23 mouse cellular contexts compared by ENCODE assay signal in the genomic region with DNA sequence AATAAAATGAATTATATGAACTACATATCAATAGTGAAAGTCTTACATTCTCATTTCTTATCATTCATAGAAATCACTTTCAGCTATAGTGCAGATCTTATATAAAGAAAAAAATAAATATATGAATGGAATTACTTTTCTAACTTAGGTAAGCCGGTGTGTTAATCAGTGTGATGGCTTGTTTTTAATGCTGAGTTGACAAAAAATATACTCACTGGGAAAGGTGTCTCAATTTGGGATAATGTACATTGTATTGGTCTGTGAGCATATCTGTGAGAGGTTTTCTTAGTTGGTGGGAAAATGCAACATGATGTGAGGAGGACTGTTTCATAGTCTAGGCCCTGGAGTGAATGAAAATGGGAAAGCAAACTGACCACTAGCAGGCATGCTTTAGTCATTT.
DNase-seq lines count a peak whose midpoint lies in the region; ATAC-seq and TF ChIP-seq lines count a peak whose summit lies in the region.
"Had no signal": no experiment of that assay in that cellular context is flagged by ENCODE, and none has a peak within 500 bp of the region (broad histone marks: within the 10 kb centered on the region; RNA-seq: fewer than 3 reads in every experiment).

No protein-coding gene starts in this region.

- H3K79me2 ChIP-seq in CH12.LX (replicated peaks; ENCODE audit: control insufficient read depth, extremely low read depth, insufficient read depth, poor library complexity, severe bottlenecking) = no peaks in the 10 kb centered on the region
- H3K79me2 ChIP-seq in MEL (ENCODE audit: control insufficient read depth, insufficient read depth, low read length, poor library complexity) = no peaks in the 10 kb centered on the region

- no peaks in the 10 kb centered on the region for H3K4me1 ChIP-seq in CH12.LX (ENCODE audit: control insufficient read depth in 1 of 2, insufficient read depth in 2 of 2)
- H3K4me1 ChIP-seq in ES-E14 (ENCODE audit: control insufficient read depth in 2 of 2, insufficient read depth in 2 of 2, low read length in 2 of 2, poor library complexity in 1 of 2) = no peaks in the 10 kb centered on the region
- no peaks in the 10 kb centered on the region for H3K4me1 ChIP-seq in MEL (ENCODE audit: control insufficient read depth in 1 of 2, insufficient read depth in 2 of 2, low read length in 2 of 2)
- no peaks in the 10 kb centered on the region for H3K4me1 ChIP-seq in forebrain, embryonic 14.5 days (ENCODE audit: control insufficient read depth, insufficient read depth, low read length)
- H3K4me1 ChIP-seq in midbrain, embryonic 10.5 days = no peaks in the 10 kb centered on the region

- 98% methylated on average over 1 of the region's 1 CpGs for WGBS in forebrain, embryonic 14.5 days
- whole genome bisulfite sequencing in midbrain, embryonic 10.5 days = 100% methylated on average over 1 of the region's 1 CpGs

- H3K4me2 ChIP-seq in CH12.LX (ENCODE audit: insufficient read depth, low read depth, poor library complexity, severe bottlenecking) = no peak overlapping the region
- no peak overlapping the region for H3K4me2 ChIP-seq in forebrain, embryonic 14.5 days (ENCODE audit: low read length)

- TF ChIP-seq POLR2A in CH12.LX (IDR thresholded peaks at IDR 0.05; ENCODE audit: low read depth, low read length) = no peak
- no peak for TF ChIP-seq POLR2A in MEL (IDR thresholded peaks at IDR 0.05; ENCODE audit: control insufficient read depth in 1 of 2, insufficient read depth in 1 of 2, low read depth in 1 of 2, low read length in 2 of 2, poor library complexity in 1 of 2)

- TF ChIP-seq EP300 in CH12.LX (IDR thresholded peaks at IDR 0.05; ENCODE audit: low read length) (no peak), MEL (IDR thresholded peaks at IDR 0.05; ENCODE audit: low read depth in 1 of 2, low read length in 2 of 2) (no peak)

- no peak for TF ChIP-seq CTCF in CH12.LX (conservative IDR thresholded peaks at IDR 0.05 in 1 of 2, IDR thresholded peaks at IDR 0.05 in 1 of 2; ENCODE audit: low read depth in 2 of 2, low read length in 2 of 2)
- TF ChIP-seq CTCF in MEL (IDR thresholded peaks at IDR 0.05 in 2 of 3, conservative IDR thresholded peaks at IDR 0.05 in 1 of 3; ENCODE audit: control insufficient read depth in 1 of 3, insufficient read depth in 1 of 3, low read depth in 2 of 3, low read length in 3 of 3, poor library complexity in 1 of 3, severe bottlenecking in 1 of 3) = no peak

- no peak for ATAC-seq in forebrain, embryonic 14.5 days
- ATAC-seq in granulocyte monocyte progenitor cell, adult 5-6 weeks (replicated peaks; ENCODE audit: poor library complexity, severe bottlenecking) = no peak
- ATAC-seq: activated CD4-positive, CD25-positive, alpha-beta regulatory T cell, adult 4 months; CD4-positive, CD25-positive, alpha-beta regulatory T cell, adult 4 months; Patski had no signal

- in situ Hi-C loops in CH12.LX (cut with MboI; ENCODE audit: low pct_ligation_motif_present, low pct_unique_long_range_greater_than_20kb, low sequenced_read_pairs) = no loop called here
- in situ Hi-C loops in ES-E14 (cut with MboI; ENCODE audit: low sequenced_read_pairs in 2 of 2, unreplicated experiment in 2 of 2) = no loop called here

- H3K9ac ChIP-seq in CH12.LX (ENCODE audit: insufficient read depth, low read depth) (no peak overlapping the region), ES-E14 (ENCODE audit: insufficient read depth, low read depth, low read length, poor library complexity, severe bottlenecking) (no peak overlapping the region), MEL (ENCODE audit: control insufficient read depth, low read depth, low read length, poor library complexity, severe bottlenecking) (no peak overlapping the region)
- no peak overlapping the region for H3K9ac ChIP-seq in forebrain, embryonic 14.5 days (ENCODE audit: low read length)

- DNase-seq in CH12.LX (ENCODE audit: extremely low read depth) = no peak
- DNase-seq in ES-E14 (ENCODE audit: low read depth, low spot score) = no peak
- DNase-seq in MEL (ENCODE audit: low read depth, low spot score) = no peak
- no peak for DNase-seq in forebrain, embryonic 14.5 days (ENCODE audit: low spot score)
- DNase-seq in midbrain, embryonic 10.5 days (ENCODE audit: low spot score) = no peak
- DNase-seq: adrenal gland, adult 2 months; adrenal gland, adult 8-10 months; adrenal gland, postnatal 10 days; adrenal gland, postnatal 14 days; adrenal gland, postnatal 25 days; adrenal gland, postnatal 36 days; B cell, adult 2 months; cerebellum, adult 11 months; cerebellum, adult 11-12 months; cerebellum, adult 18-20 months; cerebellum, adult 2 months; cerebellum, adult 8-10 months; cerebellum, adult 9-10 months had no signal

- no peaks in the 10 kb centered on the region for H3K36me3 ChIP-seq in CH12.LX (replicated peaks in 1 of 2; ENCODE audit: control insufficient read depth in 1 of 2, insufficient read depth in 1 of 2, low read length in 1 of 2)
- no peaks in the 10 kb centered on the region for H3K36me3 ChIP-seq in ES-E14 (ENCODE audit: control insufficient read depth, insufficient read depth, low read length, poor library complexity, severe bottlenecking)
- H3K36me3 ChIP-seq in MEL (ENCODE audit: control insufficient read depth in 1 of 2, insufficient read depth in 2 of 2, low read length in 2 of 2) = no peaks in the 10 kb centered on the region
- H3K36me3 ChIP-seq in forebrain, embryonic 14.5 days (ENCODE audit: control insufficient read depth, insufficient read depth, low read length) = no peaks in the 10 kb centered on the region
- H3K36me3 ChIP-seq in midbrain, embryonic 10.5 days = no peaks in the 10 kb centered on the region
- H3K36me3 ChIP-seq: G1E had no signal

- dilution Hi-C loops in CH12.LX (cut with MboI; ENCODE audit: extremely low pct_ligation_motif_present, extremely low pct_unique_long_range_greater_than_20kb, low sequenced_read_pairs) = no loop called here

- no peak for TF ChIP-seq RAD21 in CH12.LX (IDR thresholded peaks at IDR 0.05; ENCODE audit: low read depth, low read length)
- no peak for TF ChIP-seq RAD21 in MEL (IDR thresholded peaks at IDR 0.05; ENCODE audit: low read depth, low read length)

- no peak overlapping the region for H3K4me3 ChIP-seq in CH12.LX (replicated peaks in 1 of 3; ENCODE audit: low read depth in 2 of 3, low read length in 2 of 3, poor library complexity in 1 of 3)
- no peak overlapping the region for H3K4me3 ChIP-seq in ES-E14 (ENCODE audit: insufficient read depth in 1 of 2, low read depth in 1 of 2, low read length in 2 of 2, poor library complexity in 1 of 2, severe bottlenecking in 1 of 2)
- H3K4me3 ChIP-seq in MEL (ENCODE audit: control insufficient read depth in 1 of 2, insufficient read depth in 1 of 2, low read depth in 2 of 2, low read length in 2 of 2) = no peak overlapping the region
- no peak overlapping the region for H3K4me3 ChIP-seq in forebrain, embryonic 14.5 days (ENCODE audit: low read depth, low read length)
- no peak overlapping the region for H3K4me3 ChIP-seq in midbrain, embryonic 10.5 days

- peaks cover 19% of the 10 kb centered on the region for H3K9me3 ChIP-seq in CH12.LX (replicated peaks; ENCODE audit: low read length)
- no peaks in the 10 kb centered on the region for H3K9me3 ChIP-seq in ES-E14 (ENCODE audit: control insufficient read depth, insufficient read depth, low read depth, low read length)
- H3K9me3 ChIP-seq in MEL (replicated peaks; ENCODE audit: insufficient read depth, low read length) = no peaks in the 10 kb centered on the region
- H3K9me3 ChIP-seq in forebrain, embryonic 14.5 days (replicated peaks; ENCODE audit: control insufficient read depth, low read length) = no peaks in the 10 kb centered on the region
- H3K9me3 ChIP-seq in midbrain, embryonic 10.5 days (replicated peaks) = no peaks in the 10 kb centered on the region
- H3K9me3 ChIP-seq: G1E had no signal

- H3K27ac ChIP-seq in CH12.LX (ENCODE audit: insufficient read depth, low read depth) = no peak overlapping the region
- no peak overlapping the region for H3K27ac ChIP-seq in ES-E14 (ENCODE audit: insufficient read depth, low read depth, low read length, poor library complexity, severe bottlenecking)
- H3K27ac ChIP-seq in MEL (ENCODE audit: control insufficient read depth, low read depth, low read length) = no peak overlapping the region
- no peak overlapping the region for H3K27ac ChIP-seq in forebrain, embryonic 14.5 days (ENCODE audit: low read depth, low read length)
- H3K27ac ChIP-seq in midbrain, embryonic 10.5 days (replicated peaks) = no peak overlapping the region

- H3K27me3 ChIP-seq in CH12.LX (replicated peaks) = no peaks in the 10 kb centered on the region
- H3K27me3 ChIP-seq in MEL (ENCODE audit: control insufficient read depth in 1 of 2, insufficient read depth in 2 of 2, low read length in 2 of 2) = no peaks in the 10 kb centered on the region
- no peaks in the 10 kb centered on the region for H3K27me3 ChIP-seq in forebrain, embryonic 14.5 days (replicated peaks; ENCODE audit: control insufficient read depth, insufficient read depth, low read length)
- no peaks in the 10 kb centered on the region for H3K27me3 ChIP-seq in midbrain, embryonic 10.5 days (ENCODE audit: low read depth, poor library complexity, severe bottlenecking)
- H3K27me3 ChIP-seq: Patski had no signal

TF ChIP-seq in CH12.LX, 34 proteins besides CTCF, POLR2A, EP300 and RAD21:
- TF ChIP-seq MAFK (IDR thresholded peaks at IDR 0.05; ENCODE audit: insufficient replicate concordance, low read length) (peak; percentile 86), ELF1 (IDR thresholded peaks at IDR 0.05; ENCODE audit: low read depth, low read length) (no peak)
TF ChIP-seq in CH12.LX: peak in this region for 1.

TF ChIP-seq in ES-E14, 5 proteins besides CTCF, POLR2A, EP300 and RAD21:
- TF ChIP-seq HCFC1 (IDR thresholded peaks at IDR 0.05; ENCODE audit: borderline replicate concordance, insufficient read depth, low read length) (no peak), MAFK (IDR thresholded peaks at IDR 0.05; ENCODE audit: insufficient read depth, low read depth, low read length) (peak; percentile 89)

TF ChIP-seq in MEL, 35 proteins besides CTCF, POLR2A, EP300 and RAD21:
- TF ChIP-seq MAFK (IDR thresholded peaks at IDR 0.05; ENCODE audit: borderline replicate concordance, low read depth, low read length) = peak; percentile 86
- no peak for TF ChIP-seq USF2 (IDR thresholded peaks at IDR 0.05; ENCODE audit: borderline replicate concordance in 1 of 2, insufficient read depth in 1 of 2, low read depth in 1 of 2, low read length in 2 of 2)
- TF ChIP-seq NELFE (IDR thresholded peaks at IDR 0.05; ENCODE audit: low read depth, low read length) = no peak
